Mouse (Mus musculus): Measurements from ENCODE around the gene Cdk2ap1. TPM values are rescaled to one million over a fixed set of nuclear protein-coding genes. Genes with fewer than 3 reads are reported as not detected.
"Not testable (repeated sequence)": the region's sequence is repeated elsewhere in the genome, so short reads cannot be mapped to it uniquely, and the experiment has no call there.

Cdk2ap1 gene
- polyA plus RNA-seq, 1 experiment from 2014 or later, result 145 TPM

- Histone ChIP-seq H3K4me3 (peak overlapping the region; percentile 76; the same call in 1 of the 2 replicates), H3K27me3 (no peaks in the 10 kb centered on the region), H3K4me1 (replicated peaks) (peaks cover 44% of the 10 kb centered on the region), H3K9ac (peak overlapping the region; percentile 17; the same call in 1 of the 2 replicates), H3K4me2 (peak overlapping the region; percentile 80), H3K36me3 (peaks cover 24% of the 10 kb centered on the region), H3K9me3 (no peaks in the 10 kb centered on the region), H3K27ac (replicated peaks) (peak overlapping the region; percentile 98)
- ATAC-seq (ENCODE audit: low FRiP score, low read depth), result no peak
- WGBS, result 76% methylated on average over 17 of the region's 17 CpGs
Measured at GRCm38 (mm10) chr5:124349196-124349595, 13.7 kb downstream of the Cdk2ap1 start.

- Histone ChIP-seq H3K27ac (replicated peaks) (no peak overlapping the region), H3K4me3 (no peak overlapping the region), H3K9me3 (no peaks in the 10 kb centered on the region), H3K36me3 (peaks cover 17% of the 10 kb centered on the region), H3K4me1 (replicated peaks) (peaks cover 17% of the 10 kb centered on the region), H3K27me3 (no peaks in the 10 kb centered on the region), H3K9ac (no peak overlapping the region), H3K4me2 (no peak overlapping the region)
- no peak for ATAC-seq (ENCODE audit: low FRiP score, low read depth)
- WGBS, result 82% methylated on average over 8 of the region's 8 CpGs
Measured at GRCm38 (mm10) chr5:124342897-124343296, 20.0 kb downstream of the Cdk2ap1 start.

GRCm38 (mm10) chr5:124341753-124342339, 21.0 kb downstream of the Cdk2ap1 start:
- not testable (repeated sequence) for H3K27ac ChIP-seq (replicated peaks); H3K4me2 ChIP-seq; ATAC-seq (ENCODE audit: low FRiP score, low read depth); H3K9me3 ChIP-seq; H3K4me3 ChIP-seq; H3K9ac ChIP-seq; H3K27me3 ChIP-seq
- 74% methylated on average over 6 of the region's 6 CpGs for WGBS
- peaks cover 14% of the 10 kb centered on the region for H3K36me3 ChIP-seq
- peaks cover 20% of the 10 kb centered on the region for H3K4me1 ChIP-seq (replicated peaks)

- Histone ChIP-seq H3K4me1 (replicated peaks) (peaks cover 25% of the 10 kb centered on the region), H3K9ac (no peak overlapping the region)
- no peak for ATAC-seq (ENCODE audit: low FRiP score, low read depth)
Measured at GRCm38 (mm10) chr5:124338791-124339190, 24.1 kb downstream of the Cdk2ap1 start.

GRCm38 (mm10) chr5:124337909-124338308, 25.0 kb downstream of the Cdk2ap1 start:
- ATAC-seq (ENCODE audit: low FRiP score, low read depth), result no peak

More at GRCm38 (mm10) chr5:124338791-124339190, 24.1 kb downstream of the Cdk2ap1 start:
- H3K27me3 ChIP-seq, result no peaks in the 10 kb centered on the region
- H3K27ac ChIP-seq (replicated peaks), result peak overlapping the region; percentile 31
- H3K4me2 ChIP-seq, result no peak overlapping the region
- no peak overlapping the region for H3K4me3 ChIP-seq
- H3K9me3 ChIP-seq, result no peaks in the 10 kb centered on the region
- no peaks in the 10 kb centered on the region for H3K36me3 ChIP-seq
- WGBS, result 79% methylated on average over 8 of the region's 8 CpGs

GRCm38 (mm10) chr5:124337103-124337502, 25.8 kb downstream of the Cdk2ap1 start:
- no peak for ATAC-seq (ENCODE audit: low FRiP score, low read depth)
- Histone ChIP-seq H3K4me3 (no peak overlapping the region), H3K9me3 (no peaks in the 10 kb centered on the region), H3K27me3 (no peaks in the 10 kb centered on the region), H3K4me1 (replicated peaks) (peaks cover 32% of the 10 kb centered on the region), H3K4me2 (no peak overlapping the region), H3K36me3 (no peaks in the 10 kb centered on the region), H3K27ac (replicated peaks) (0 out of 2 replicates have a peak overlapping the region, but pooled peaks have one; percentile 8), H3K9ac (no peak overlapping the region)
- WGBS, result 86% methylated on average over 9 of the region's 9 CpGs

More at GRCm38 (mm10) chr5:124337909-124338308, 25.0 kb downstream of the Cdk2ap1 start:
- H3K4me2 ChIP-seq, result no peak overlapping the region
- peak overlapping the region; percentile 31 for H3K27ac ChIP-seq (replicated peaks)
- H3K36me3 ChIP-seq, result no peaks in the 10 kb centered on the region
- 36% methylated on average over 9 of the region's 9 CpGs for WGBS
- H3K9ac ChIP-seq, result no peak overlapping the region
- H3K27me3 ChIP-seq, result no peaks in the 10 kb centered on the region
- no peaks in the 10 kb centered on the region for H3K9me3 ChIP-seq
- no peak overlapping the region for H3K4me3 ChIP-seq
- H3K4me1 ChIP-seq (replicated peaks), result peaks cover 32% of the 10 kb centered on the region

- Histone ChIP-seq H3K36me3 (no peaks in the 10 kb centered on the region), H3K4me1 (replicated peaks) (peaks cover 30% of the 10 kb centered on the region), H3K9ac (no peak overlapping the region), H3K27ac (replicated peaks) (peak overlapping the region; percentile 75), H3K4me2 (no peak overlapping the region), H3K9me3 (no peaks in the 10 kb centered on the region), H3K4me3 (no peak overlapping the region), H3K27me3 (no peaks in the 10 kb centered on the region)
- 12% methylated on average over 6 of the region's 6 CpGs for WGBS
- ATAC-seq (ENCODE audit: low FRiP score, low read depth), result peak; percentile 88
Measured at GRCm38 (mm10) chr5:124334392-124334791, 28.5 kb downstream of the Cdk2ap1 start.

DNA sequence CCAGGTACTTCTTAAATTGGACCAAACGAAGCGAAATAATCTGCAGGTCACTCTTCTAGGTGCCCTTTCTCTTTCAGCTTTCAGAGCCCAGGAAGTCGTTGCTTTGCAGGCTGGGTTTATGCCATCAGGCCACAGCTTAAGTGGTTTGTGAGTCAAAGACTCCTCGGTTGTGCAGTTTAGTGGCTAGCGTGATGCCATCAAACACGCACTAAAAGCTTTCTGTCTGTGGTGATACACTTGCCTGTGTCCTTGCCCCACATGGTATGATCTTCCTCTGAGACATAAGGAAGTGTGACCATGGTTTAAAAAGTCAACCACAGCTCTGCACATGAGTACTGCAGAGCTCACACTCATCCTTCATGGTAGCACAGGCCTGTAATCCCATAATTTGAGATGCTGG, 32.8 kb downstream of the Cdk2ap1 start:
- peaks cover 36% of the 10 kb centered on the region for H3K4me1 ChIP-seq (replicated peaks)
- 92% methylated on average over 6 of the region's 6 CpGs for WGBS
- no peak for ATAC-seq (ENCODE audit: low FRiP score, low read depth)

DNA sequence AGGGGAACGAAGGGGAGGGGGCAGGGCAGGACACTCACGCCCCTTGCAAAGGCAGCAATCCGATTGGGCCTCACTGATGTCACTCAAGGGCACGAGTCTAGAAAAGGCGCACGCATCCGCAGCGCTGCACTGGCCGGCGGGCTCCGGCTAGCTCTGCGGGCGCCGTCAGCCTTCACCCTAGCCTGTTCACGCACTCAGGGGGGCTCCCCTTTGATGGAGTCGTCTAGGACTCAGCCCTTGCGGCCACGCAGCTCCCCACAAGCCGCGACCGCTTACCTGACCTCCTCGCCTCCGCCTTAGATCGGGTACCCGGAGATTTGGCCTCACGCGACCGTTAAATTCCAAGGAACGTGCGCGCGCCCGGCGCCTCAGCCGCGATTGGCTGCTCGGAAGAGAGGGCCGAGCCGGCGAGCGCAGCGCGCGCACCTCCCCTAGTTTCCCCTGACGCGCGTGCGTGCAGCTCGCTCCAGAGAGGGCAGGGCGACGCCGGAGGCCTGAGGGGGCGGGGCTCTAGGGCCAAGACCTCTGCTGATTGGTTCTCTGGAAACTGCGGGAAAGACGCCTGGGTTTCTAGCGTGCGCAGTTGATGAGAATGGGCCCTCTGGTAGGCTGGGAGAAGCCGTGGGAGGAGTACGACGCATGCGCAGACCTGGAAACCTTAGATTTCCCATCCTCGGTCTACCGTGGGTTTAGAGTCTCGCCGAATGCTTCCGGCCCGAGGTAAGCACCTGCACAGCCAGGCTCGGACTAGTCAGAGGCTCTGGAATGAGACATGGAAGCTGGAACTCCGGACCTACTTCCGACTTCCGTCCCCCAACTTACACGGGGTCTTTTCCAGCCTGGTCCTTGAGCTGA, 35.1 kb downstream of the Cdk2ap1 start, which contains the start of the genes Mphosph9 and 2810006K23Rik:
Gene Mphosph9 (minus strand): TSS at position 463 of the 855 bp plus-strand sequence.
Gene 2810006K23Rik (plus strand): TSS at position 580 of the 855 bp plus-strand sequence.
- ATAC-seq (ENCODE audit: low FRiP score, low read depth), result peak; percentile 98
- peak within 1 kb of the TSS; percentile 61 for H3K4me3 ChIP-seq
- peaks cover 8% of the 10 kb centered on the region for H3K36me3 ChIP-seq
- peaks cover 24% of the 10 kb centered on the region for H3K4me1 ChIP-seq (replicated peaks)
- H3K9me3 ChIP-seq, result no peaks in the 10 kb centered on the region
- peak within 1 kb of the TSS; percentile 98 for H3K27ac ChIP-seq (replicated peaks)
- under 1% methylated on average over 72 of the region's 72 CpGs for WGBS
- no peaks in the 10 kb centered on the region for H3K27me3 ChIP-seq
- H3K9ac ChIP-seq, result peak within 1 kb of the TSS; percentile 77
- peak within 1 kb of the TSS; percentile 92 for H3K4me2 ChIP-seq

More for the DNA sequence above, 32.8 kb downstream of the Cdk2ap1 start:
- no peaks in the 10 kb centered on the region for H3K27me3 ChIP-seq
- H3K36me3 ChIP-seq, result no peaks in the 10 kb centered on the region
- H3K27ac ChIP-seq (replicated peaks), result no peak overlapping the region
- no peak overlapping the region for H3K9ac ChIP-seq
- H3K4me2 ChIP-seq, result no peak overlapping the region
- H3K9me3 ChIP-seq, result no peaks in the 10 kb centered on the region
- H3K4me3 ChIP-seq, result no peak overlapping the region

DNA sequence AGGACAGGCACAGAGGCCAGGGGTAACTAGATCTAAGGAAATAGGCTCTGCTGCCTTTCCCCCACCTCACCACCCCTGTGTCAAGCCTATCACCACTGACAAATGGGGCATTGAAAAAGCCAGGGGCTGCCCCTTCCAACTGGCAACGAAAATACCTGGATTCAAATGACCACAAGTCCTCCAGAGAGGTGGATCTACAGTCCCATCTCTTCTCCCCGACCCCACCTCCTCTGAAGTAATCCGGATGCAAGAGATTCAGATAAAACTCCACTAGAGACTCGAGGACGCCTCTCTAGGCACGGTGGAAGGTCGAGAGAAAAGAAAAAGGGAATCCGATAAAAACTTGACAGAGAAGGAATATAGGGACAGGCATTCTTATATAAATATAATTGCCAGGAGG, 36.1 kb downstream of the Cdk2ap1 start:
- peak overlapping the region; percentile 61 for H3K4me3 ChIP-seq
- H3K4me2 ChIP-seq, result peak overlapping the region; percentile 72
- no peaks in the 10 kb centered on the region for H3K9me3 ChIP-seq
- peaks cover 12% of the 10 kb centered on the region for H3K36me3 ChIP-seq
- peak overlapping the region; percentile 77 for H3K9ac ChIP-seq
- H3K27me3 ChIP-seq, result no peaks in the 10 kb centered on the region
- 3% methylated on average over 8 of the region's 8 CpGs for WGBS
- ATAC-seq (ENCODE audit: low FRiP score, low read depth), result no peak
- peak overlapping the region; percentile 98 for H3K27ac ChIP-seq (replicated peaks)
- H3K4me1 ChIP-seq (replicated peaks), result peaks cover 24% of the 10 kb centered on the region

DNA sequence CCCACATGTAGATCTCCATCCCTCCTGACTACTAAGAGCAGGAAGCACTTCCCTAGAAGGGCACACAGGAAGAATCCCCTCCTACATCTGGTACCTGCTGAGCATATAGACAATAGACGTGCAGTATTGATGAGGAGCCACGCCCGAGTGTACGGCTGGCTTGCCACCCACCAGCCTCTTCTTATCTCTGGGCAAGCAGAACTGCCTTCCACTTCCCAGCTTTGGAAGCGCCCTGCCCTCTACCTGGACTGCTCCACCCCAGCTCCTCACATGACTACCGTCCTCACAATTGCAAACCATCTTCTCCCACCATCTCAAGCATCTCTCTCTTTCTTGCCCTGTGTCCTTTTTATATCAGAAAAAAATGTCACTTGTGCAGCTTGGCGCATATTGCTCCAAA, 45.2 kb downstream of the Cdk2ap1 start:
- no peaks in the 10 kb centered on the region for H3K4me1 ChIP-seq (replicated peaks)
- H3K36me3 ChIP-seq, result peaks cover 48% of the 10 kb centered on the region
- WGBS, result 91% methylated on average over 7 of the region's 7 CpGs
- H3K27me3 ChIP-seq, result no peaks in the 10 kb centered on the region
- no peak overlapping the region for H3K9ac ChIP-seq
- ATAC-seq (ENCODE audit: low FRiP score, low read depth), result no peak
- no peak overlapping the region for H3K4me3 ChIP-seq
- no peaks in the 10 kb centered on the region for H3K9me3 ChIP-seq
- H3K27ac ChIP-seq (replicated peaks), result no peak overlapping the region
- H3K4me2 ChIP-seq, result no peak overlapping the region

- Histone ChIP-seq H3K4me3 (no peak overlapping the region), H3K36me3 (peaks cover 62% of the 10 kb centered on the region), H3K9ac (no peak overlapping the region), H3K4me1 (replicated peaks) (no peaks in the 10 kb centered on the region), H3K27ac (replicated peaks) (no peak overlapping the region), H3K27me3 (no peaks in the 10 kb centered on the region), H3K4me2 (no peak overlapping the region), H3K9me3 (no peaks in the 10 kb centered on the region)
- WGBS, result 83% methylated on average over 11 of the region's 11 CpGs
- ATAC-seq (ENCODE audit: low FRiP score, low read depth), result no peak
Measured at GRCm38 (mm10) chr5:124315941-124316340, 46.9 kb downstream of the Cdk2ap1 start.

Data from hindbrain, embryonic 15.5 days (tissue).